Mouse (Mus musculus): ENCODE results near the gene Sars2. TPM values are rescaled to one million over a fixed set of nuclear protein-coding genes. Genes with fewer than 3 reads are reported as not detected.
A peak's percentile ranks its signal among the peaks of the same experiment; 100 is the strongest.

Sars2 gene
- polyA plus RNA-seq, 1 experiment from 2014 or later: 33.0 TPM

DNA sequence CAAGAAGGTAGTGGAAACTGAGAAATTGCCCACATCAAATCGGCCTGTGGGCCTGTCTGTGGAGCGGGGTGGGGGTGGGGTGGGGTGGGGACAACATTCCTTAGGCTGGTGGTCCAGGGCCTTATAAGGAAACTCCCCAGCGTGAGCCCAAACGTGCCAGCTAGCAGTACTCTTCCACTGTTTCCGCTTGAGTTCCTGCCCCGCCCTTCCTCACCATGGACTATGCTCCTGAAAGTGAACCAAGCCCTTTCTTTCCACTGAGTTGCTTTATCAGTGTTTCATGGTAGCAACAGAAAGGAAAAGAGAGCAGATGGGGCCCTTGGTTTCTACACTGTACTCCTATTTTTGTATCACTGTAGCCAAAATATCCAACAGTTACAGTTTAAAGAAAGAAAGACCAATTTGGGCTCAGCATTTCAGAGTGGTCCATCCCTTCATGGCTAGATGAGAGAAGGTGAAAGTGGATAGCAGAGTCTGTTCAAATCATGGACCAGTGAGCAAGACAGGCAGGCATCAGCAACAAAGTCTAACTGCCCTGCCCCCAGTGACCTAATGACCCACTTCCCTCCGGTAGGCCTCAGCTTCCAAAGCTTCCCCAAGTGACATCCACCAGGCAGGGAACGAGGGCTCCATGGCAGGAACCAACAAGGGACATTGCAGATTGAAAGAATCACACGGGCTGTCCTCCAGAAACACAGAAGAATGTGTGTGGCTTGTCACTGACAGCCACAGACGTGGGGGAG, 61.2 kb downstream of the Sars2 start:
- Histone ChIP-seq H3K27me3 (ENCODE audit: control insufficient read depth, insufficient read depth, low read length) (no peaks in the 10 kb centered on the region), H3K4me2 (replicated peaks; ENCODE audit: low read depth, low read length) (peak overlapping the region; percentile 26), H3K9me3 (ENCODE audit: control insufficient read depth, low read length) (no peaks in the 10 kb centered on the region), H3K4me1 (ENCODE audit: control insufficient read depth, insufficient read depth, low read length) (peaks cover 32% of the 10 kb centered on the region), H3K27ac (ENCODE audit: low read depth, low read length) (peak overlapping the region; percentile 94), H3K36me3 (ENCODE audit: control insufficient read depth, insufficient read depth, low read length) (no peaks in the 10 kb centered on the region), H3K9ac (ENCODE audit: low read depth, low read length) (peak overlapping the region; percentile 31), H3K4me3 (ENCODE audit: low read length) (no peak overlapping the region)
- peak; percentile 74 for ATAC-seq (ENCODE audit: low FRiP score, low TSS enrichment)
- 6% methylated on average over 10 of the region's 10 CpGs for WGBS

Other genes with a start within 250 kb of the Sars2 start
- gene Ifnl2, start 231.5 kb upstream of the Sars2 start, polyA plus RNA-seq (2014; fragmentation: Nextera tagmentation; extraction: Ambion mirVana): not detected in 2 replicates
- not detected in 2 replicates for gene Ifnl3, start 219.2 kb upstream of the Sars2 start, polyA plus RNA-seq (2014; fragmentation: Nextera tagmentation; extraction: Ambion mirVana)
- not detected in 2 replicates for gene Sycn, start 201.1 kb upstream of the Sars2 start, polyA plus RNA-seq (2014; fragmentation: Nextera tagmentation; extraction: Ambion mirVana)
- gene Nccrp1, start 194.7 kb upstream of the Sars2 start, polyA plus RNA-seq (2014; fragmentation: Nextera tagmentation; extraction: Ambion mirVana): not detected in 2 replicates
- gene Samd4b, start 143.8 kb upstream of the Sars2 start, polyA plus RNA-seq (2014; fragmentation: Nextera tagmentation; extraction: Ambion mirVana): 33.3 and 34.9 TPM in 2 replicates
- 48.3 and 60.7 TPM in 2 replicates for gene Pak4, start 143.8 kb upstream of the Sars2 start, polyA plus RNA-seq (2014; fragmentation: Nextera tagmentation; extraction: Ambion mirVana)
- gene Acp7, start 110.7 kb upstream of the Sars2 start, polyA plus RNA-seq (2014; fragmentation: Nextera tagmentation; extraction: Ambion mirVana): not detected in 2 replicates
- 5.0 and 5.5 TPM in 2 replicates for gene Fbxo27, start 49.1 kb upstream of the Sars2 start, polyA plus RNA-seq (2014; fragmentation: Nextera tagmentation; extraction: Ambion mirVana)
- gene Fbxo17, start 25.2 kb upstream of the Sars2 start, polyA plus RNA-seq (2014; fragmentation: Nextera tagmentation; extraction: Ambion mirVana): 7.2 and 8.1 TPM in 2 replicates
- gene Mrps12, start 172 bp upstream of the Sars2 start, polyA plus RNA-seq (2014; fragmentation: Nextera tagmentation; extraction: Ambion mirVana): 157 and 170 TPM in 2 replicates
- not detected in 2 replicates for gene Ccer2, start 14.2 kb downstream of the Sars2 start, polyA plus RNA-seq (2014; fragmentation: Nextera tagmentation; extraction: Ambion mirVana)
- gene Sirt2, start 24.7 kb downstream of the Sars2 start, polyA plus RNA-seq (2014; fragmentation: Nextera tagmentation; extraction: Ambion mirVana): 49.7 and 56.7 TPM in 2 replicates
- 39.2 and 43.9 TPM in 2 replicates for gene Nfkbib, start 25.5 kb downstream of the Sars2 start, polyA plus RNA-seq (2014; fragmentation: Nextera tagmentation; extraction: Ambion mirVana)
- 2.9 and 5.6 TPM in 2 replicates for gene Rinl, start 47.0 kb downstream of the Sars2 start, polyA plus RNA-seq (2014; fragmentation: Nextera tagmentation; extraction: Ambion mirVana)
- 283 and 322 TPM in 2 replicates for gene Hnrnpl, start 66.5 kb downstream of the Sars2 start, polyA plus RNA-seq (2014; fragmentation: Nextera tagmentation; extraction: Ambion mirVana)
- 134 and 150 TPM in 2 replicates for gene Ech1, start 83.2 kb downstream of the Sars2 start, polyA plus RNA-seq (2014; fragmentation: Nextera tagmentation; extraction: Ambion mirVana)
- gene Lgals4, start 91.9 kb downstream of the Sars2 start, polyA plus RNA-seq (2014; fragmentation: Nextera tagmentation; extraction: Ambion mirVana): 3.8 and 3.9 TPM in 2 replicates
- 1.1 and 4.0 TPM in 2 replicates for gene Lgals7, start 121.9 kb downstream of the Sars2 start, polyA plus RNA-seq (2014; fragmentation: Nextera tagmentation; extraction: Ambion mirVana)
- gene Capn12, start 139.4 kb downstream of the Sars2 start, polyA plus RNA-seq (2014; fragmentation: Nextera tagmentation; extraction: Ambion mirVana): 0.51 and 0.64 TPM in 2 replicates
- gene Actn4, start 220.3 kb downstream of the Sars2 start, polyA plus RNA-seq (2014; fragmentation: Nextera tagmentation; extraction: Ambion mirVana): 176 and 239 TPM in 2 replicates
- 458 and 497 TPM in 2 replicates for gene Eif3k, start 239.9 kb downstream of the Sars2 start, polyA plus RNA-seq (2014; fragmentation: Nextera tagmentation; extraction: Ambion mirVana)
- 9.8 and 12.6 TPM in 2 replicates for gene Map4k1, start 240.1 kb downstream of the Sars2 start, polyA plus RNA-seq (2014; fragmentation: Nextera tagmentation; extraction: Ambion mirVana)